Mouse (Mus musculus): ENCODE data around the gene Bckdha.

- TF ChIP-seq GATA1 (IDR thresholded peaks at IDR 0.05; ENCODE audit: low read length) (no peak), TAL1 (IDR thresholded peaks at IDR 0.05; ENCODE audit: low read length) (no peak)
Observed at GRCm38 (mm10) chr7:25669158-25669557, 10.4 kb upstream of the Bckdha start.

All from erythroblast, embryonic 14.5 days (primary cell).